In genomic region chr11:119093322-119093721, GRCm38 (mm10) we compare ENCODE assay signal across 25 mouse cellular contexts.
"Had no signal": no experiment of that assay in that cellular context is flagged by ENCODE, and none has a peak within 500 bp of the region (broad histone marks: within the 10 kb centered on the region; RNA-seq: fewer than 3 reads in every experiment).

No protein-coding gene starts in this region.

- H3K9ac ChIP-seq: heart, embryonic 13.5 days; heart, embryonic 15.5 days; hindbrain, embryonic 13.5 days; hindbrain, embryonic 15.5 days; limb, embryonic 13.5 days; limb, embryonic 15.5 days; liver, embryonic 12.5 days; liver, embryonic 14.5 days had no signal

- ATAC-seq: hindbrain, postnatal 0 days; intestine, embryonic 16.5 days; liver, embryonic 12.5 days had no signal

- H3K27ac ChIP-seq: gastrocnemius, adult 2 months; heart, adult 2 months; heart, embryonic 13.5 days; heart, embryonic 15.5 days; hindbrain, embryonic 13.5 days; hindbrain, embryonic 15.5 days; hindbrain, postnatal 0 days; limb, embryonic 13.5 days; limb, embryonic 15.5 days; liver, embryonic 12.5 days; liver, embryonic 14.5 days had no signal

- H3K36me3 ChIP-seq: heart, embryonic 13.5 days; heart, embryonic 15.5 days; hindbrain, embryonic 13.5 days; hindbrain, embryonic 15.5 days; limb, embryonic 13.5 days; limb, embryonic 15.5 days; liver, embryonic 12.5 days had no signal

- H3K4me3 ChIP-seq: gastrocnemius, adult 2 months; heart, adult 2 months; heart, embryonic 13.5 days; heart, embryonic 15.5 days; hindbrain, embryonic 13.5 days; hindbrain, embryonic 15.5 days; limb, embryonic 13.5 days; limb, embryonic 15.5 days; liver, embryonic 12.5 days had no signal

- DNase-seq: gastrocnemius, adult 2 months; gastrocnemius, postnatal 10 days; gastrocnemius, postnatal 25 days; heart, adult 11 months; heart, adult 2 months; heart, postnatal 14 days; heart, postnatal 36 days; kidney, adult 11 months; kidney, adult 2 months; kidney, postnatal 10 days; kidney, postnatal 25 days; kidney, postnatal 4 days; layer of hippocampus, adult 9-11 months; layer of hippocampus, postnatal 36 days; left cerebral cortex, postnatal 4 days had no signal

- H3K9me3 ChIP-seq: heart, embryonic 13.5 days; heart, embryonic 15.5 days; hindbrain, embryonic 13.5 days; hindbrain, embryonic 15.5 days; limb, embryonic 13.5 days; limb, embryonic 15.5 days; liver, embryonic 12.5 days had no signal
